Mouse (Mus musculus): Measurements from ENCODE around the gene Ugt1a7c. TPM values are rescaled to one million over a fixed set of nuclear protein-coding genes. Genes with fewer than 3 reads are reported as not detected.
"Not testable (repeated sequence)": the region's sequence is repeated elsewhere in the genome, so short reads cannot be mapped to it uniquely, and the experiment has no call there.

Gene Ugt1a7c
- polyA plus RNA-seq, 1 experiment from 2014 or later = 1.9 TPM

DNA sequence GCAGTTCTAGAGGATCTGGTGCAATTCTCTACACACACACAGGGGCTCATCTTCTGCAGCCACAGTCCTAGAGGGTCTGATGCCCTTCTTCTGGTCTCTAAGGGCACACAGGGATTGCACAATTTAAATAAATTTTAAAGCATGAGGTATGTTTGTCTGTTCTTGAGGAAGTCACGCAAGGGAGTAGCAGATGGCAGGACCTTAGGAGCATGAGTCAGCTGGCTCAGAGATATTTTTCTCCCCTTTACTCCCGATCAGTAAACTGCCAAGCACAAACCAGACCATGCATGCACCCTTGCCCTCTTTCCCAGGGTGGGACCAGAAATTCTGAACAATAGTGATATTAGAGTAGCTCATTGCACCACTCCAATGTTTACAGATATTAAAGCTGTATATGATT, 63.6 kb downstream of the Ugt1a7c start:
- Histone ChIP-seq H3K27me3 (replicated peaks; ENCODE audit: control insufficient read depth, insufficient read depth, low read length) (no peaks in the 10 kb centered on the region), H3K4me3 (ENCODE audit: low read length) (no peak overlapping the region), H3K27ac (ENCODE audit: low read depth, low read length) (no peak overlapping the region), H3K9me3 (ENCODE audit: control insufficient read depth, low read length) (no peaks in the 10 kb centered on the region), H3K9ac (ENCODE audit: low read depth, low read length) (no peak overlapping the region), H3K4me1 (ENCODE audit: control insufficient read depth, insufficient read depth, low read depth, low read length) (no peaks in the 10 kb centered on the region), H3K4me2 (ENCODE audit: low read length) (no peak overlapping the region), H3K36me3 (ENCODE audit: control insufficient read depth, insufficient read depth, low read length) (no peaks in the 10 kb centered on the region)
- no peak for ATAC-seq
- WGBS = 96% methylated on average over 2 of the region's 2 CpGs

DNA sequence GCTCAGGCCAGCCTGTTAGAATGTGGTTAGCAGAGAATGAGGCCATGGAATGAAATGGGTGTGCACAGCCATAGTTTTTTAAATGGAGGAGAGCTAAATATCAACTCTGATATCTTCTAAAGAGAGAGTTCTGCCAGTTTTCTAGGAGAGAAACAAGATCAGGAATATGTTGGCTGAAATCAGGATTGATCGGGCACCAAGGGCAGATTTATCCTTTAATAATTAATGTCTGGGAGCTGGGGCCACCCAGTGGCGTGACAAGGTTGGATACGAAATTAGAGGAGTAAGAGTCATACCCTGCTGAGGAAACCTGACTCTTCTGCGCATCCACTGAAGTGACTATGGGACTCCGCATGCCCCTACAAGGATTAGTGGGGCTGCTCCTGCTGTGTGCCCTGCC, 70.8 kb downstream of the Ugt1a7c start, which contains the start of gene Ugt1a5:
Gene Ugt1a5 (plus strand): TSS at position 302 of the 400 bp plus-strand sequence.
- 79% methylated on average over 5 of the region's 5 CpGs for WGBS

DNA sequence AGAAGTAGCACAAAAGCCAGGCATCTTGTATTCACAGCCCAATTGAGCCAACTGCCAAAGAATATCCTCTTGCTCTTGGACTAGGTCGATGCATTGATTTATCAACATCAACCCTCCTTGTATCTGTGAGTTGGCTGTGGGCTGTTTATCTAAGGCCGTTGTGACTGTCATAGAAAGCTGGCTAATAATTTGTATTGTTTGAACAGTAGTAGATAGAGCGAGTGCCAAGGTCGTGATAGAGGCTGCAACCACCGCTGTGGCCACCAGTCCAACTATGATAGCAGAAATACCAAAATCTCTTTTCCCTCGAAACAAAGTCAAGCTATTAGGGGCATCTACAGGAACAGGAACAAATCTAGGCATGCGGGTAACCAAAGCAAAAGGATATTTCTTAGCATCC, 77.3 kb downstream of the Ugt1a7c start:
- not testable (repeated sequence) for H3K4me2 ChIP-seq (ENCODE audit: low read length); H3K4me1 ChIP-seq (ENCODE audit: control insufficient read depth, insufficient read depth, low read depth, low read length); H3K27me3 ChIP-seq (replicated peaks; ENCODE audit: control insufficient read depth, insufficient read depth, low read length); H3K27ac ChIP-seq (ENCODE audit: low read depth, low read length); ATAC-seq; H3K9me3 ChIP-seq (ENCODE audit: control insufficient read depth, low read length); H3K4me3 ChIP-seq (ENCODE audit: low read length); H3K9ac ChIP-seq (ENCODE audit: low read depth, low read length); H3K36me3 ChIP-seq (ENCODE audit: control insufficient read depth, insufficient read depth, low read length)
- WGBS = 93% methylated on average over 5 of the region's 7 CpGs

More for the DNA sequence above, 70.8 kb downstream of the Ugt1a7c start, which contains the start of gene Ugt1a5:
- no peak within 1 kb of the TSS for H3K4me3 ChIP-seq (ENCODE audit: low read length)
- H3K9ac ChIP-seq (ENCODE audit: low read depth, low read length) = no peak within 1 kb of the TSS
- H3K27me3 ChIP-seq (replicated peaks; ENCODE audit: control insufficient read depth, insufficient read depth, low read length) = no peaks in the 10 kb centered on the region
- no peaks in the 10 kb centered on the region for H3K36me3 ChIP-seq (ENCODE audit: control insufficient read depth, insufficient read depth, low read length)
- H3K4me2 ChIP-seq (ENCODE audit: low read length) = no peak within 1 kb of the TSS
- ATAC-seq = no peak
- H3K27ac ChIP-seq (ENCODE audit: low read depth, low read length) = no peak within 1 kb of the TSS
- H3K4me1 ChIP-seq (ENCODE audit: control insufficient read depth, insufficient read depth, low read depth, low read length) = no peaks in the 10 kb centered on the region
- no peaks in the 10 kb centered on the region for H3K9me3 ChIP-seq (ENCODE audit: control insufficient read depth, low read length)

DNA sequence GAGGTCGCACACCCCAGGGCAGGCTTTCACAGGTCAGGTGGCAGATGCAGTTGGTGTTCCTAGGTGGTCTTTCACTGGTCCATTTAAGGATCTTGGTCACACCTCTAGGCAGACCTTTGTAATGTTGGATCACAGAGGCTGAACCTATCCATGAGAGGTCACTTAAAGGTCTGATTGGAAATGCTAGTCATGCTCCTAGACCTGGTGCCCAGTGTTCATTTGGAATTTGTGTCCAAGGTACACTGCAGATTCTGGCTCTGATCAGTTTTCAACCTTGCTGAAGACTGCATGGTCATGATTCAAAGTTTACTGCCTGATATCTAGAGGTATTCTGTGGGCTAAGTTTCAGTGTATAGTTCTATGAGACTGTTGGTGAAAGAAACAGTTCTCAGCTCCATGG, 84.8 kb downstream of the Ugt1a7c start:
- H3K36me3 ChIP-seq (ENCODE audit: control insufficient read depth, insufficient read depth, low read length) = no peaks in the 10 kb centered on the region
- H3K4me2 ChIP-seq (ENCODE audit: low read length) = no peak overlapping the region
- no peak overlapping the region for H3K4me3 ChIP-seq (ENCODE audit: low read length)
- no peak for ATAC-seq
- no peak overlapping the region for H3K27ac ChIP-seq (ENCODE audit: low read depth, low read length)
- 88% methylated on average over 1 of the region's 1 CpGs for WGBS
- H3K4me1 ChIP-seq (ENCODE audit: control insufficient read depth, insufficient read depth, low read depth, low read length) = no peaks in the 10 kb centered on the region
- peaks cover 5% of the 10 kb centered on the region; the same call in 1 of the 2 replicates for H3K9me3 ChIP-seq (ENCODE audit: control insufficient read depth, low read length)
- no peaks in the 10 kb centered on the region for H3K27me3 ChIP-seq (replicated peaks; ENCODE audit: control insufficient read depth, insufficient read depth, low read length)
- no peak overlapping the region for H3K9ac ChIP-seq (ENCODE audit: low read depth, low read length)

DNA sequence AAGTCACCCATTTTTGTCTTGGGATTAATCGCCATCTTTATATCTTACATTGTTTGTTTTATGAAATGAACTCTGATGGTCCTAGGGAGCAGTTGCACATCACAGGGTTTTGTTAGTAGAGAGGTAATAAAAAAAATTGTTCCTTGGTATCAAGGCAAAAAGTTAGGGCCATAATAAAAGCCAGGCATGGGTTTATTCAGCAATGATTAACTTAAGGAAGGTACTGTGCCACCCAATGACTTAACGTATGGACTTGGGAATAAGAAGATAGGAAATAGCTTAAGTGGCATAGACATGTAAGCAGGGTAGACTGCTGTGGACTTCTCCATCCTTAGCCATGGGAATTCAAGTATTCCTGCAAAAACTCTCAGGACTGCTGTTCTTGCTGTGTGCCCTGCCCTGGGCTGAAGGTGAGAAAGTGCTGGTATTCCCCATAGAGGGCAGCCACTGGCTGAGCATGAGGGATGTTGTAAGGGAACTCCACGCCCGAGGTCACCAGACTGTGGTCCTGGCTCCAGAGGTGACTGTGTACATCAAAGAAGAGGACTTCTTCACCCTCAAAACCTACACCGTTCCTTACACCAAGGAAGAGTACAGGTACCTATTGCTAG, 91.6 kb downstream of the Ugt1a7c start:
- Histone ChIP-seq H3K27ac (ENCODE audit: low read depth, low read length) (no peak overlapping the region), H3K9me3 (ENCODE audit: control insufficient read depth, low read length) (no peaks in the 10 kb centered on the region), H3K9ac (ENCODE audit: low read depth, low read length) (no peak overlapping the region), H3K4me1 (ENCODE audit: control insufficient read depth, insufficient read depth, low read depth, low read length) (no peaks in the 10 kb centered on the region), H3K36me3 (ENCODE audit: control insufficient read depth, insufficient read depth, low read length) (no peaks in the 10 kb centered on the region), H3K4me3 (ENCODE audit: low read length) (no peak overlapping the region), H3K4me2 (ENCODE audit: low read length) (no peak overlapping the region), H3K27me3 (replicated peaks; ENCODE audit: control insufficient read depth, insufficient read depth, low read length) (no peaks in the 10 kb centered on the region)
- 94% methylated on average over 5 of the region's 5 CpGs for whole genome bisulfite sequencing
- ATAC-seq = no peak

DNA sequence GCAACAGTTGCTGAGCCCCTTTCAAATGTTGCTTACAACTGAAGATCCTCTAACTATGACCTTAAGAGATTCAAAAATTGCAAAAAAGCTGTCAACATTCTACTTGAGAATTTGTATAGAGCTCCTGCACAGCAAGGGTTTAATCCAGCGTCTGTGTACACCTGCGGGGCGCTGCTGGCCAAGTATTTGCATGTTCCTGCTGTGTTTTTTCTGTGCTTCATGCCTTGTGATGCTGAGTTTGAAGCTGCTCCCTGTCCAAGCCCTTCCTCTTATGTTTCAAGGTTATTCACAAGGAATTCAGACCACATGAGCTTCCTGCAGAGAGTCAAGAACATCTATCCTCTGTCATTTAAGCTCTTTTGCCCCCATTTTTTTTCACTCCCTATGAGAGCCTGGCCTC, 97.3 kb downstream of the Ugt1a7c start:
- Histone ChIP-seq H3K36me3 (ENCODE audit: control insufficient read depth, insufficient read depth, low read length) (no peaks in the 10 kb centered on the region), H3K27me3 (replicated peaks; ENCODE audit: control insufficient read depth, insufficient read depth, low read length) (no peaks in the 10 kb centered on the region), H3K9ac (ENCODE audit: low read depth, low read length) (no peak overlapping the region), H3K4me1 (ENCODE audit: control insufficient read depth, insufficient read depth, low read depth, low read length) (no peaks in the 10 kb centered on the region), H3K4me2 (ENCODE audit: low read length) (no peak overlapping the region), H3K9me3 (ENCODE audit: control insufficient read depth, low read length) (no peaks in the 10 kb centered on the region), H3K4me3 (ENCODE audit: low read length) (no peak overlapping the region), H3K27ac (ENCODE audit: low read depth, low read length) (no peak overlapping the region)
- ATAC-seq = no peak
- 70% methylated on average over 3 of the region's 3 CpGs for WGBS

DNA sequence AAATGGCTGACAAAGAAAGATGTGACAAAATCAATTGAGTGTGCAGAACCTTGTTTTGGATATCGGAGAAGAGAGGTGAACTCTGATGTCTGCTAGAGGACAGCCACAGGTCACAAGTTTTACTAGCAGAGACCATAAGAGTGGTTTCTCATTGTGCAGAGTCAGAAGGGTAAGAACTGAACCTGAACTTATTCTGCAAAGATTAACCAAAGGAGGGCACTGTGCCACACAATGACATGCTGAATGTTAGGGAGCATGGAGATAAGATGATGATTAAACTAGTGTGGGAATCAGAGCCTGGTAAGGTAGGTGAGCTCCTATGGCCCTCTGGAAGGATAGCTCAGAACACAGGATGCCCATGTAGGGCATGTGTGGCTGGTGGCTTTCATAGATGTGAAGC, 100.8 kb downstream of the Ugt1a7c start:
- 91% methylated on average over 1 of the region's 1 CpGs for WGBS
- Histone ChIP-seq H3K36me3 (ENCODE audit: control insufficient read depth, insufficient read depth, low read length) (no peaks in the 10 kb centered on the region), H3K27me3 (replicated peaks; ENCODE audit: control insufficient read depth, insufficient read depth, low read length) (no peaks in the 10 kb centered on the region), H3K9ac (ENCODE audit: low read depth, low read length) (no peak overlapping the region), H3K9me3 (ENCODE audit: control insufficient read depth, low read length) (no peaks in the 10 kb centered on the region), H3K4me2 (ENCODE audit: low read length) (no peak overlapping the region), H3K4me3 (ENCODE audit: low read length) (no peak overlapping the region), H3K4me1 (ENCODE audit: control insufficient read depth, insufficient read depth, low read depth, low read length) (no peaks in the 10 kb centered on the region), H3K27ac (ENCODE audit: low read depth, low read length) (no peak overlapping the region)
- no peak for ATAC-seq

DNA sequence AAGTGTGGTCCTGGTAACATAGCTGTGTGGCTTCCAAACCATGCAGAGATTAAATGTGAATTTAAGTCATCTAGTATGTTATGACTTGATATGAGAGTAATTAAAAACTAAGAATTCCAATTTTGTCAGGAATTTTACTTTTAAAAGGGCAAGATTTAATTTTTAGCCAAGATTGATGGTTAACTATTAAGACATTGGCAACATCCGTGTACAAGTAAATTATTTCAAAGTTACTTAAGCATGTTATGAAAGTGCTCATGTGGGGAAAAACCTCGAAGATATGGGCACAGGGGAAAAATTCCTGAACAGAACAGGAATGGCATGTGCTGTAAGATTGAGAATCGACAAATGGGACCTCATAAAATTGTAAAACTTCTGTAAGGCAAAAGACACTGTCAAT, 102.6 kb downstream of the Ugt1a7c start:
- Histone ChIP-seq H3K4me3 (ENCODE audit: low read length) (no peak overlapping the region), H3K36me3 (ENCODE audit: control insufficient read depth, insufficient read depth, low read length) (no peaks in the 10 kb centered on the region), H3K4me2 (ENCODE audit: low read length) (no peak overlapping the region), H3K9me3 (ENCODE audit: control insufficient read depth, low read length) (no peaks in the 10 kb centered on the region), H3K4me1 (ENCODE audit: control insufficient read depth, insufficient read depth, low read depth, low read length) (no peaks in the 10 kb centered on the region), H3K27ac (ENCODE audit: low read depth, low read length) (no peak overlapping the region), H3K9ac (ENCODE audit: low read depth, low read length) (no peak overlapping the region), H3K27me3 (replicated peaks; ENCODE audit: control insufficient read depth, insufficient read depth, low read length) (no peaks in the 10 kb centered on the region)
- WGBS = 73% methylated on average over 3 of the region's 3 CpGs
- ATAC-seq = no peak

DNA sequence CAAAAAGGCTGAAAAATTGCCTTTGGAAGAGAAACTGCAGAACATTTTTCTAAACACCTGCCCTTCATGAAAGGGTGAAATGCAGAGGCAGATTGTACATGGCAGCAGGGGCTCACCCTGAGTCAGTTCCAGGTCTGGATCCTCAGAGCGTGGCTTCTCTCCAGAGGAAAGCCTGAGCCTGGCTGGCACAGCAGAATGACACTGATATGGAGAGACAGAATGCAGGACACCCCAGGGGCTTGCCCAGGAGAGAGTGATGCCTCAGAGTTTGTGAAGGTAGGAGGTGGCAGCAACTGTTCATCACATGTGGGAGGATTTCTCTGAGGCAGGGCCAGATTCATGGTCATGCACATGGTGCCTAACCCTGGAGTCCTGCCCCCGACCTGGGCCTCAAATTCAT, 105.1 kb downstream of the Ugt1a7c start:
- H3K4me3 ChIP-seq (ENCODE audit: low read length) = no peak overlapping the region
- 78% methylated on average over 2 of the region's 2 CpGs for WGBS
- H3K9me3 ChIP-seq (ENCODE audit: control insufficient read depth, low read length) = peaks cover 6% of the 10 kb centered on the region
- H3K9ac ChIP-seq (ENCODE audit: low read depth, low read length) = no peak overlapping the region
- no peak for ATAC-seq
- H3K4me1 ChIP-seq (ENCODE audit: control insufficient read depth, insufficient read depth, low read depth, low read length) = no peaks in the 10 kb centered on the region
- H3K27ac ChIP-seq (ENCODE audit: low read depth, low read length) = no peak overlapping the region
- no peak overlapping the region for H3K4me2 ChIP-seq (ENCODE audit: low read length)
- H3K27me3 ChIP-seq (replicated peaks; ENCODE audit: control insufficient read depth, insufficient read depth, low read length) = no peaks in the 10 kb centered on the region
- no peaks in the 10 kb centered on the region for H3K36me3 ChIP-seq (ENCODE audit: control insufficient read depth, insufficient read depth, low read length)

DNA sequence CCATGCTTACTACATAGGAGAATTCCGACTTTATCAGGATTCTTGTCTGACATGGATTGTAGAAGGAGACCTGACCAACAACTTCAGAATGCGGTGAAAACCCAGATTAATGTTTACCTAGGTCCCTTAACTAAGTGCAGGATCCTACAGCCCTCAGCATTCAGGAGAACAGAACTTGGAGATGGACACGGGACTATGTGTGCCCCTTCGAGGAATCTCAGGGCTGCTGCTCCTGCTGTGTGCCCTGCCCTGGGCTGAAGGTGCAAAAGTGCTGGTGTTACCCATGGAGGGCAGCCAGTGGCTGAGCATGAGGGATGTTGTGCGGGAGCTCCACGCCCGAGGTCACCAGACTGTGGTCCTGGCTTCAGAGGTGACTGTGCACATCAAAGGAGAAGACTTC, 105.6 kb downstream of the Ugt1a7c start, which contains the start of gene Ugt1a2:
Gene Ugt1a2 (plus strand): TSS at position 146 of the 400 bp plus-strand sequence.
- no peaks in the 10 kb centered on the region for H3K27me3 ChIP-seq (replicated peaks; ENCODE audit: control insufficient read depth, insufficient read depth, low read length)
- no peak within 1 kb of the TSS for H3K9ac ChIP-seq (ENCODE audit: low read depth, low read length)
- H3K36me3 ChIP-seq (ENCODE audit: control insufficient read depth, insufficient read depth, low read length) = no peaks in the 10 kb centered on the region
- peaks cover 8% of the 10 kb centered on the region for H3K9me3 ChIP-seq (ENCODE audit: control insufficient read depth, low read length)
- H3K27ac ChIP-seq (ENCODE audit: low read depth, low read length) = no peak within 1 kb of the TSS
- H3K4me1 ChIP-seq (ENCODE audit: control insufficient read depth, insufficient read depth, low read depth, low read length) = 0 out of 2 replicates have a peak, but pooled peaks cover 2% of the 10 kb centered on the region
- no peak within 1 kb of the TSS for H3K4me3 ChIP-seq (ENCODE audit: low read length)
- ATAC-seq = no peak
- 85% methylated on average over 7 of the region's 7 CpGs for WGBS
- no peak within 1 kb of the TSS for H3K4me2 ChIP-seq (ENCODE audit: low read length)
